Comparison of ENCODE assay signal across 11 mouse cellular contexts in genomic region chr3:41113186-41113585, GRCm38 (mm10).
"Had no signal": no experiment of that assay in that cellular context is flagged by ENCODE, and none has a peak within 500 bp of the region (broad histone marks: within the 10 kb centered on the region; RNA-seq: fewer than 3 reads in every experiment).

No protein-coding gene starts in this region.

- DNase-seq: kidney, adult 2 months; kidney, postnatal 36 days; layer of hippocampus, adult 9-11 months; layer of hippocampus, postnatal 36 days; lung, adult 2 months; lung, postnatal 10 days; lung, postnatal 4 days; midbrain, embryonic 14.5 days; spleen, adult 18-20 months; thymus, adult 2 months; thymus, postnatal 25 days had no signal
